20 mouse cellular contexts compared by ENCODE assay signal in genomic region chr9:29761511-29761910, GRCm38 (mm10).
DNase-seq lines count a peak whose midpoint lies in the region; ATAC-seq and TF ChIP-seq lines count a peak whose summit lies in the region.
"Had no signal": no experiment of that assay in that cellular context is flagged by ENCODE, and none has a peak within 500 bp of the region (broad histone marks: within the 10 kb centered on the region; RNA-seq: fewer than 3 reads in every experiment).

No protein-coding gene starts in this region.

- no peak for TF ChIP-seq CTCF in left cerebral cortex, adult 2 months (IDR thresholded peaks at IDR 0.05)

- H3K27me3 ChIP-seq in hindbrain, embryonic 10.5 days (ENCODE audit: insufficient read depth, poor library complexity, severe bottlenecking) = peaks cover 3% of the 10 kb centered on the region; the same call in 1 of the 2 replicates
- H3K27me3 ChIP-seq in hindbrain, embryonic 12.5 days = no peaks in the 10 kb centered on the region
- H3K27me3 ChIP-seq in neural tube, embryonic 13.5 days = no peaks in the 10 kb centered on the region
- no peaks in the 10 kb centered on the region for H3K27me3 ChIP-seq in neural tube, embryonic 15.5 days (replicated peaks)
- H3K27me3 ChIP-seq: embryonic facial prominence, embryonic 13.5 days; heart, embryonic 12.5 days; intestine, embryonic 15.5 days had no signal

- no peak for ATAC-seq in hindbrain, embryonic 12.5 days (ENCODE audit: low FRiP score)
- no peak for ATAC-seq in neural tube, embryonic 13.5 days (ENCODE audit: low read depth)
- ATAC-seq in neural tube, embryonic 15.5 days (ENCODE audit: low FRiP score) = no peak
- ATAC-seq: CD4-positive, CD25-positive, alpha-beta regulatory T cell, adult 4 months; intestine, embryonic 15.5 days had no signal

- H3K36me3 ChIP-seq in hindbrain, embryonic 10.5 days = no peaks in the 10 kb centered on the region
- H3K36me3 ChIP-seq in hindbrain, embryonic 12.5 days = no peaks in the 10 kb centered on the region
- no peaks in the 10 kb centered on the region for H3K36me3 ChIP-seq in neural tube, embryonic 13.5 days
- H3K36me3 ChIP-seq in neural tube, embryonic 15.5 days = no peaks in the 10 kb centered on the region
- H3K36me3 ChIP-seq: embryonic facial prominence, embryonic 13.5 days; forebrain, embryonic 12.5 days; G1E; heart, embryonic 12.5 days; intestine, embryonic 15.5 days had no signal

- DNase-seq in hindbrain, embryonic 10.5 days (ENCODE audit: low spot score) = no peak
- no peak for DNase-seq in left cerebral cortex, adult 2 months (ENCODE audit: extremely low spot score in 1 of 2, low spot score in 2 of 2)
- no peak for DNase-seq in left cerebral cortex, postnatal 14 days (ENCODE audit: low spot score in 2 of 2)
- DNase-seq in neural tube, embryonic 10.5 days (ENCODE audit: extremely low spot score, low spot score) = no peak
- no peak for DNase-seq in cerebellum, postnatal 36 days
- DNase-seq: adrenal gland, postnatal 10 days; B cell, adult 2 months; cerebellum, adult 11-12 months; cerebellum, adult 9-10 months; cerebellum, postnatal 25 days; gastrocnemius, postnatal 10 days had no signal

- no peaks in the 10 kb centered on the region for H3K9me3 ChIP-seq in hindbrain, embryonic 10.5 days
- no peaks in the 10 kb centered on the region for H3K9me3 ChIP-seq in hindbrain, embryonic 12.5 days (replicated peaks)
- no peaks in the 10 kb centered on the region for H3K9me3 ChIP-seq in neural tube, embryonic 13.5 days
- no peaks in the 10 kb centered on the region for H3K9me3 ChIP-seq in neural tube, embryonic 15.5 days (replicated peaks)
- H3K9me3 ChIP-seq: embryonic facial prominence, embryonic 13.5 days; forebrain, embryonic 12.5 days; heart, embryonic 12.5 days; intestine, embryonic 15.5 days had no signal

- 73% methylated on average over 5 of the region's 5 CpGs for WGBS in hindbrain, embryonic 10.5 days
- WGBS in hindbrain, embryonic 12.5 days = 75% methylated on average over 5 of the region's 5 CpGs
- WGBS in neural tube, embryonic 13.5 days = 86% methylated on average over 5 of the region's 5 CpGs
- 83% methylated on average over 5 of the region's 5 CpGs for WGBS in neural tube, embryonic 15.5 days

- intact Hi-C loops in left cerebral cortex, adult 2 months (cut with DNase I) = no loop called here
- intact Hi-C loops in left cerebral cortex, postnatal 14 days (cut with DNase I) = no loop called here

- H3K9ac ChIP-seq in hindbrain, embryonic 12.5 days = no peak overlapping the region
- no peak overlapping the region for H3K9ac ChIP-seq in neural tube, embryonic 13.5 days
- H3K9ac ChIP-seq in neural tube, embryonic 15.5 days (replicated peaks) = no peak overlapping the region
- H3K9ac ChIP-seq: embryonic facial prominence, embryonic 13.5 days; forebrain, embryonic 12.5 days; heart, embryonic 12.5 days; intestine, embryonic 15.5 days had no signal

- H3K27ac ChIP-seq in hindbrain, embryonic 10.5 days = peak overlapping the region; percentile 59
- no peak overlapping the region for H3K27ac ChIP-seq in hindbrain, embryonic 12.5 days
- 0 out of 2 replicates have a peak overlapping the region, but pooled peaks have one; percentile 28 for H3K27ac ChIP-seq in left cerebral cortex, adult 2 months
- H3K27ac ChIP-seq in neural tube, embryonic 13.5 days (replicated peaks) = peak overlapping the region; percentile 13; the same call in 1 of the 2 replicates
- H3K27ac ChIP-seq in neural tube, embryonic 15.5 days (replicated peaks) = peak overlapping the region; percentile 43; the same call in 1 of the 2 replicates
- H3K27ac ChIP-seq: embryonic facial prominence, embryonic 13.5 days; forebrain, embryonic 12.5 days; intestine, embryonic 15.5 days had no signal

- H3K4me1 ChIP-seq in hindbrain, embryonic 10.5 days (replicated peaks) = peaks cover 13% of the 10 kb centered on the region
- H3K4me1 ChIP-seq in hindbrain, embryonic 12.5 days = peaks cover 11% of the 10 kb centered on the region; the same call in 1 of the 2 replicates
- peaks cover 21% of the 10 kb centered on the region for H3K4me1 ChIP-seq in neural tube, embryonic 13.5 days (replicated peaks)
- H3K4me1 ChIP-seq in neural tube, embryonic 15.5 days = peaks cover 21% of the 10 kb centered on the region
- H3K4me1 ChIP-seq: embryonic facial prominence, embryonic 13.5 days; heart, embryonic 12.5 days; intestine, embryonic 15.5 days had no signal

- no peak overlapping the region for H3K4me3 ChIP-seq in hindbrain, embryonic 10.5 days
- no peak overlapping the region for H3K4me3 ChIP-seq in hindbrain, embryonic 12.5 days
- no peak overlapping the region for H3K4me3 ChIP-seq in left cerebral cortex, adult 2 months
- H3K4me3 ChIP-seq in neural tube, embryonic 13.5 days = no peak overlapping the region
- no peak overlapping the region for H3K4me3 ChIP-seq in neural tube, embryonic 15.5 days (replicated peaks)
- H3K4me3 ChIP-seq: embryonic facial prominence, embryonic 13.5 days; forebrain, embryonic 12.5 days; heart, embryonic 12.5 days; intestine, embryonic 15.5 days had no signal

- no peak overlapping the region for H3K4me2 ChIP-seq in hindbrain, embryonic 12.5 days (replicated peaks)
- H3K4me2 ChIP-seq in neural tube, embryonic 13.5 days = no peak overlapping the region
- no peak overlapping the region for H3K4me2 ChIP-seq in neural tube, embryonic 15.5 days
- H3K4me2 ChIP-seq: embryonic facial prominence, embryonic 13.5 days; forebrain, embryonic 12.5 days; heart, embryonic 12.5 days; intestine, embryonic 15.5 days had no signal
